Mouse (Mus musculus) heart, adult 9 months (tissue): Measurements from ENCODE around the gene Ywhae.

Experiments
- DNase-seq, 2 experiments: peaks; one replicate each; pipeline ENCODE4 v3.0.0; 2022; ENCODE audit warnings: low spot score in 2 of 2

Ywhae gene

GRCm38 (mm10) chr11:75794602-75795320 lies 62.1 kb downstream of the Ywhae start:
- DNase-seq: no peak

GRCm38 (mm10) chr11:75795321-75795636 lies 62.6 kb downstream of the Ywhae start:
- no peak for DNase-seq

DNA sequence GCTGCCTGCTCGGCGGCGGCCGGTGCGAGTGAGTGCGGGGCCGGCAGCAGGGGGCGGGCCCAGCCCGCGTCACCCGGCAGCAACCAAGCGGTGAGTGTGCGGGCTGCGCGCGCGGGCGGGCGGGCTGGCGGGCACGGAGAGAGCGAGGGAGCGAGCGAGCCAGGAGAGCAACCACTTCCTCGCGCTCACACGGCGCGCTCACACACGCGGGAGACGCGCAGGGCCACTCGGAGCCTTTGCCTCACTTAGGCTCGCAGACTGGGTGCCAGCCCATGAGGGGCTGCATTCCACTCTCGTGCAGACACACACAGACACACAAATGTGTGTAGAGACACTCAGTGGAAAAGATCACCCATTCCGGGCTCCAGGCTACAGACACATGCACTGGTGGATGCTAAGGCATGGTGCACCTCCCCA lies 63.4 kb downstream of the Ywhae start, which contains the start of gene Doc2b:
Gene Doc2b, minus strand, starts transcription at position 21 of the 417 bp plus-strand sequence.
- DNase-seq: no peak

DNA sequence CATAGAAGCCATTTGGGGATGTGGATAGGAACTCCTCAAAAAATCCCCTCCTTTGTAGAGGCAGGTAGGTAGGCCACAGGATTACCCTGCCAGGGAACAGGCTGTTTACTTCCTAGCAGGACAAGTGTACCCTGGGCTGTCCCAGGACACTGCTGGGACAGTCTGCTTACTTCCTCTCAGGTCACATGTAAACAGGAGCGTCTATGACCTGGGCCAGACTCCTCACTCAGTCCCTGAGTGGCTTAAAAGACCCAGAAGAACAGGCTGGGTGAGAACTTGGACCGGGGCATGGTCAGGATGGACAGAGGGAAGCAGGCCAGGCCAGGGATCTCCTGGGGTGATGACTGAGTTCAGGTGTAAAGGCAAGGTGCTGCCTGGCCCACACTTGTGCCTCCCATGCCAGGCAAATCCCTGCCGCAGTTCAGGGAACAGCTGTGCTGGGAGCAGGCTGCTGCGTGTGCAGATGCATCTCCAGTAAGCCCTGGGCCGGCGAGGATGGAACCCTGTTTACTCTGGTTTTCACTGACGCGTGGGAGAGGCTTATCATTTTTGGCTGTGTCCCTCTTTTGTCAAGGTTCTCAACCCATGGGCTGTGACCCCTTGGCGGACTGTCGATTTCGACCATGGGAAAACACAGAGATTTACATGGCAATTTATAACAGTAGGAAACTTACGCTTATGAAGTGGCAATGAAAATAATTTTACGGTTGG lies 64.0 kb downstream of the Ywhae start:
- no peak for DNase-seq

- no peak for DNase-seq
Measured at GRCm38 (mm10) chr11:75801369-75801768, 68.7 kb downstream of the Ywhae start.

- no peak for DNase-seq
Measured at GRCm38 (mm10) chr11:75801771-75802550, 69.3 kb downstream of the Ywhae start.

DNA sequence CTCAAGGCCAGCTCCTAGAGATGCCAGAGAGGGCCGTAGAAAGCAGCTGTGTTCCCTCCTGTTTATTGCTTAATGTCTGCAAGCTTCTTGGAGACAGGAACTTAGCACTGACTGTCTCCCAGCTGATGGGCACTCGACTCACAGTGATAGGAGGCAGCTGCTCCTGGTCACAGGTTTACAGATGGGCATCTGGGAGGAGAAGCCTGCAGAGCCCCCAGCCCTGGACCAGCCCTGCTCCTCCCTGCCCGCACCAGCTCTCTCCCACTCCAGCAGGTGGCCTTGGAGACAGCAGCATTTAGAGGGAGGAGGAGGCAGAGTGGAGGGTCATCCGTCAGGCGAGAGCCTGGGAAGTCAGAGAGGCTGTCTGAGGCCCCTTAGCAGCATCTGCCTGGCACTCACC lies 74.8 kb downstream of the Ywhae start:
- no peak for DNase-seq

- DNase-seq: no peak
Measured at GRCm38 (mm10) chr11:75810526-75810925, 77.9 kb downstream of the Ywhae start.

DNA sequence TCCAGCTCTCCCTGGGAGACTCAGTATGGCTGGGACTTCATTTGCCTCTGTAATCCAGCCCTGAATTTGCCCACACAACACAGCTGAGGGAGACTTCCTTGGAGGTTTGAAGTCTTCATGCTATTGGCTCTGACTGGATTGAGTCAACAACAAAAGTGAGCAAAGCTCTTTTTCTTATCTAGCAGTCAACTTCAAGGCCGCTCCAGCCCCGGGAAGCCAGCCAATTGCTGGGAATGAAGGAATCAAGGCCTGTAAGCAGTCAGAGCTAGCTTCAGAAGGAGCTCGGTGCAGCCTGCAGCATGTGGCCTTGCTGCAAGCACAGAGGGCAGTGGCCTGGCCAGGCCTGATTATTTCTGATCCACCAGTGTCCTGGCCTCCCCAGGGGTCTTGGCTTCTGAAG lies 79.2 kb downstream of the Ywhae start:
- DNase-seq: peak; percentile 93 to 94

- DNase-seq: peak; percentile 43 to 46
Measured at GRCm38 (mm10) chr11:75813085-75813484, 80.4 kb downstream of the Ywhae start.
